Mouse (Mus musculus): ENCODE data around the gene Capn3. TPM values are rescaled to one million over a fixed set of nuclear protein-coding genes. Genes with fewer than 3 reads are reported as not detected.

Gene Capn3
- polyA plus RNA-seq (2015; fragmentation: Illumina TruSeq; extraction: RNeasy Lipid Tissue Mini Kit (QIAGEN cat#74804); ENCODE audit: low read depth, low replicate concordance) = 4.4 TPM

DNA sequence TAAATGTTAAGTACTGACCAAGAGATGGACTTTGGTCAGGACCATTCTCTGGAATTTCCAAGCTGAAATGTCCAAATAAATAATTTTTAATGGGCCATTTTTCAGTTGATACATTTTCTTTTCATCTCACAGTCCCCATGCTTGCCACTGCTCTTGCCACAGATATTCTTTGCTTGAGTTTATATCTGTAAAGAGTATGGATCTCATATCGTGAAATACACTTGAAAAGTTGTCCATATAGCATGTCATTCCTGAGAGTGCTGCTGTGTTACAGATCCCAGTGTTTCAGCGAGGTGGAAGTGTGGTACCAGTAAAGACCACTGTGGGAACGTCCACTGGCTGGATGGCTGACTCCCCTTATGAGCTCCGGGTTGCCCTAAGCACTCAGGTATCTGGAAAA is at the start of gene Capn3:
TSS of gene Capn3 (plus strand) at position 301 of the 400 bp plus-strand sequence.

Other genes starting within 250 kb of the Capn3 start
- gene Pla2g4e, start 210.7 kb upstream of the Capn3 start, polyA plus RNA-seq (2015; fragmentation: Illumina TruSeq; extraction: RNeasy Lipid Tissue Mini Kit (QIAGEN cat#74804); ENCODE audit: low read depth, low replicate concordance) = 4.3 TPM
- not detected for gene Pla2g4d, start 166.8 kb upstream of the Capn3 start, polyA plus RNA-seq (2015; fragmentation: Illumina TruSeq; extraction: RNeasy Lipid Tissue Mini Kit (QIAGEN cat#74804); ENCODE audit: low read depth, low replicate concordance)
- not detected for gene Pla2g4f, start 141.9 kb upstream of the Capn3 start, polyA plus RNA-seq (2015; fragmentation: Illumina TruSeq; extraction: RNeasy Lipid Tissue Mini Kit (QIAGEN cat#74804); ENCODE audit: low read depth, low replicate concordance)
- gene Vps39, start 102.9 kb upstream of the Capn3 start, polyA plus RNA-seq (2015; fragmentation: Illumina TruSeq; extraction: RNeasy Lipid Tissue Mini Kit (QIAGEN cat#74804); ENCODE audit: low read depth, low replicate concordance) = 44.6 TPM
- gene Ganc, start 52.1 kb upstream of the Capn3 start, polyA plus RNA-seq (2015; fragmentation: Illumina TruSeq; extraction: RNeasy Lipid Tissue Mini Kit (QIAGEN cat#74804); ENCODE audit: low read depth, low replicate concordance) = 7.4 TPM
- gene Tmem87a, start 51.9 kb upstream of the Capn3 start, polyA plus RNA-seq (2015; fragmentation: Illumina TruSeq; extraction: RNeasy Lipid Tissue Mini Kit (QIAGEN cat#74804); ENCODE audit: low read depth, low replicate concordance) = 29.8 TPM
- gene Zfp106, start 107.8 kb downstream of the Capn3 start, polyA plus RNA-seq (2015; fragmentation: Illumina TruSeq; extraction: RNeasy Lipid Tissue Mini Kit (QIAGEN cat#74804); ENCODE audit: low read depth, low replicate concordance) = 80.2 TPM
- gene Snap23, start 111.7 kb downstream of the Capn3 start, polyA plus RNA-seq (2015; fragmentation: Illumina TruSeq; extraction: RNeasy Lipid Tissue Mini Kit (QIAGEN cat#74804); ENCODE audit: low read depth, low replicate concordance) = 20.2 TPM
- 25.5 TPM for gene Haus2, start 153.4 kb downstream of the Capn3 start, polyA plus RNA-seq (2015; fragmentation: Illumina TruSeq; extraction: RNeasy Lipid Tissue Mini Kit (QIAGEN cat#74804); ENCODE audit: low read depth, low replicate concordance)
- gene Lrrc57, start 153.5 kb downstream of the Capn3 start, polyA plus RNA-seq (2015; fragmentation: Illumina TruSeq; extraction: RNeasy Lipid Tissue Mini Kit (QIAGEN cat#74804); ENCODE audit: low read depth, low replicate concordance) = 55.1 TPM
- 7.6 TPM for gene Stard9, start 173.1 kb downstream of the Capn3 start, polyA plus RNA-seq (2015; fragmentation: Illumina TruSeq; extraction: RNeasy Lipid Tissue Mini Kit (QIAGEN cat#74804); ENCODE audit: low read depth, low replicate concordance)

Data from brain, adult 10 weeks (tissue).